Mouse (Mus musculus): ENCODE measurements around the gene Mphosph10. TPM values are rescaled to one million over a fixed set of nuclear protein-coding genes. Genes with fewer than 3 reads are reported as not detected.

Mphosph10 gene
- polyA plus RNA-seq, 1 experiment, result 2.5 TPM

- H3K27ac ChIP-seq (ENCODE audit: control insufficient read depth, insufficient read depth, low read depth, low read length), result no peak overlapping the region
- no peaks in the 10 kb centered on the region for H3K4me1 ChIP-seq (ENCODE audit: control insufficient read depth, insufficient read depth, low read length)
- H3K36me3 ChIP-seq (ENCODE audit: control insufficient read depth, insufficient read depth, low read length), result no peaks in the 10 kb centered on the region
- H3K4me3 ChIP-seq (ENCODE audit: control insufficient read depth, low read depth, low read length), result no peak overlapping the region
- H3K27me3 ChIP-seq (ENCODE audit: control insufficient read depth, insufficient read depth, low read length), result no peaks in the 10 kb centered on the region
- TF ChIP-seq POLR2A (IDR thresholded peaks at IDR 0.05; ENCODE audit: control insufficient read depth, low read depth, low read length) (no peak), CTCF (IDR thresholded peaks at IDR 0.05; ENCODE audit: control insufficient read depth, insufficient read depth, insufficient replicate concordance, low read depth, low read length) (no peak)
These were observed 26.2 kb downstream of the Mphosph10 start for GRCm38 (mm10) chr7:64365863-64366262.

GRCm38 (mm10) chr7:64360586-64360945, 31.5 kb downstream of the Mphosph10 start:
- no peaks in the 10 kb centered on the region; the same call in 1 of the 2 replicates for H3K4me1 ChIP-seq (ENCODE audit: control insufficient read depth, insufficient read depth, low read length)
- no peaks in the 10 kb centered on the region for H3K36me3 ChIP-seq (ENCODE audit: control insufficient read depth, insufficient read depth, low read length)
- H3K4me3 ChIP-seq (ENCODE audit: control insufficient read depth, low read depth, low read length), result no peak overlapping the region
- no peak overlapping the region for H3K27ac ChIP-seq (ENCODE audit: control insufficient read depth, insufficient read depth, low read depth, low read length)
- H3K27me3 ChIP-seq (ENCODE audit: control insufficient read depth, insufficient read depth, low read length), result no peaks in the 10 kb centered on the region
- TF ChIP-seq POLR2A (IDR thresholded peaks at IDR 0.05; ENCODE audit: control insufficient read depth, low read depth, low read length) (no peak), CTCF (IDR thresholded peaks at IDR 0.05; ENCODE audit: control insufficient read depth, insufficient read depth, insufficient replicate concordance, low read depth, low read length) (no peak)

- H3K27ac ChIP-seq (ENCODE audit: control insufficient read depth, insufficient read depth, low read depth, low read length), result no peak overlapping the region
- H3K4me1 ChIP-seq (ENCODE audit: control insufficient read depth, insufficient read depth, low read length), result no peaks in the 10 kb centered on the region; the same call in 1 of the 2 replicates
- TF ChIP-seq CTCF (IDR thresholded peaks at IDR 0.05; ENCODE audit: control insufficient read depth, insufficient read depth, insufficient replicate concordance, low read depth, low read length) (no peak), POLR2A (IDR thresholded peaks at IDR 0.05; ENCODE audit: control insufficient read depth, low read depth, low read length) (no peak)
- H3K36me3 ChIP-seq (ENCODE audit: control insufficient read depth, insufficient read depth, low read length), result no peaks in the 10 kb centered on the region
- no peaks in the 10 kb centered on the region for H3K27me3 ChIP-seq (ENCODE audit: control insufficient read depth, insufficient read depth, low read length)
- H3K4me3 ChIP-seq (ENCODE audit: control insufficient read depth, low read depth, low read length), result no peak overlapping the region
These were observed 32.0 kb downstream of the Mphosph10 start for GRCm38 (mm10) chr7:64359943-64360585.

- H3K27ac ChIP-seq (ENCODE audit: control insufficient read depth, insufficient read depth, low read depth, low read length), result no peak overlapping the region; the same call in 1 of the 2 replicates
- no peak for TF ChIP-seq POLR2A (IDR thresholded peaks at IDR 0.05; ENCODE audit: control insufficient read depth, low read depth, low read length)
- no peak for TF ChIP-seq CTCF (IDR thresholded peaks at IDR 0.05; ENCODE audit: control insufficient read depth, insufficient read depth, insufficient replicate concordance, low read depth, low read length)
- H3K36me3 ChIP-seq (ENCODE audit: control insufficient read depth, insufficient read depth, low read length), result no peaks in the 10 kb centered on the region
These were observed 33.4 kb downstream of the Mphosph10 start for GRCm38 (mm10) chr7:64358666-64359065.

GRCm38 (mm10) chr7:64357405-64357804, 34.7 kb downstream of the Mphosph10 start:
- no peaks in the 10 kb centered on the region; the same call in 1 of the 2 replicates for H3K4me1 ChIP-seq (ENCODE audit: control insufficient read depth, insufficient read depth, low read length)
- H3K27me3 ChIP-seq (ENCODE audit: control insufficient read depth, insufficient read depth, low read length), result no peaks in the 10 kb centered on the region
- peak overlapping the region; percentile 83 for H3K27ac ChIP-seq (ENCODE audit: control insufficient read depth, insufficient read depth, low read depth, low read length)
- H3K36me3 ChIP-seq (ENCODE audit: control insufficient read depth, insufficient read depth, low read length), result no peaks in the 10 kb centered on the region
- TF ChIP-seq CTCF (IDR thresholded peaks at IDR 0.05; ENCODE audit: control insufficient read depth, insufficient read depth, insufficient replicate concordance, low read depth, low read length) (no peak), POLR2A (IDR thresholded peaks at IDR 0.05; ENCODE audit: control insufficient read depth, low read depth, low read length) (no peak)
- no peak overlapping the region for H3K4me3 ChIP-seq (ENCODE audit: control insufficient read depth, low read depth, low read length)

More at GRCm38 (mm10) chr7:64358666-64359065, 33.4 kb downstream of the Mphosph10 start:
- Histone ChIP-seq H3K4me3 (ENCODE audit: control insufficient read depth, low read depth, low read length) (no peak overlapping the region), H3K27me3 (ENCODE audit: control insufficient read depth, insufficient read depth, low read length) (no peaks in the 10 kb centered on the region), H3K4me1 (ENCODE audit: control insufficient read depth, insufficient read depth, low read length) (no peaks in the 10 kb centered on the region; the same call in 1 of the 2 replicates)

GRCm38 (mm10) chr7:64356661-64357060, 35.4 kb downstream of the Mphosph10 start:
- TF ChIP-seq CTCF (IDR thresholded peaks at IDR 0.05; ENCODE audit: control insufficient read depth, insufficient read depth, insufficient replicate concordance, low read depth, low read length), result no peak
- TF ChIP-seq POLR2A (IDR thresholded peaks at IDR 0.05; ENCODE audit: control insufficient read depth, low read depth, low read length), result no peak
- H3K4me1 ChIP-seq (ENCODE audit: control insufficient read depth, insufficient read depth, low read length), result no peaks in the 10 kb centered on the region; the same call in 1 of the 2 replicates
- H3K4me3 ChIP-seq (ENCODE audit: control insufficient read depth, low read depth, low read length), result no peak overlapping the region
- H3K27ac ChIP-seq (ENCODE audit: control insufficient read depth, insufficient read depth, low read depth, low read length), result peak overlapping the region; percentile 33
- H3K36me3 ChIP-seq (ENCODE audit: control insufficient read depth, insufficient read depth, low read length), result no peaks in the 10 kb centered on the region
- H3K27me3 ChIP-seq (ENCODE audit: control insufficient read depth, insufficient read depth, low read length), result no peaks in the 10 kb centered on the region

- TF ChIP-seq CTCF (IDR thresholded peaks at IDR 0.05; ENCODE audit: control insufficient read depth, insufficient read depth, insufficient replicate concordance, low read depth, low read length), result no peak
- no peak overlapping the region for H3K4me3 ChIP-seq (ENCODE audit: control insufficient read depth, low read depth, low read length)
- H3K27me3 ChIP-seq (ENCODE audit: control insufficient read depth, insufficient read depth, low read length), result no peaks in the 10 kb centered on the region
- no peaks in the 10 kb centered on the region for H3K36me3 ChIP-seq (ENCODE audit: control insufficient read depth, insufficient read depth, low read length)
- no peaks in the 10 kb centered on the region; the same call in 1 of the 2 replicates for H3K4me1 ChIP-seq (ENCODE audit: control insufficient read depth, insufficient read depth, low read length)
- H3K27ac ChIP-seq (ENCODE audit: control insufficient read depth, insufficient read depth, low read depth, low read length), result no peak overlapping the region
These were observed 37.9 kb downstream of the Mphosph10 start for GRCm38 (mm10) chr7:64354206-64354605.

Data from testis, adult 2 months (tissue).